Mouse (Mus musculus) neural tube, embryonic 13.5 days (tissue): Measurements from ENCODE around the gene Fam53b. TPM values are rescaled to one million over a fixed set of nuclear protein-coding genes. Genes with fewer than 3 reads are reported as not detected.

Experiments
- ATAC-seq: fragments of 200-750 bp; cut with Nextera tagmentation; 2 replicates; pipeline ENCODE4 v1.8.0; 2017; ENCODE audit warnings: low read depth, mild to moderate bottlenecking, moderate TSS enrichment, moderate library complexity
- H3K27ac ChIP-seq: fragments of 300-500 bp; sonication (generic); replicated peaks from 2 replicates; pipeline ENCODE4 v1.5.1; 2015; ENCODE audit warnings: moderate library complexity, mild to moderate bottlenecking, inconsistent platforms
- H3K27me3 ChIP-seq: fragments of 300-500 bp; sonication (generic); 2 replicates; pipeline ENCODE4 v1.6.1; 2015; ENCODE audit warnings: mild to moderate bottlenecking, inconsistent platforms
- H3K36me3 ChIP-seq: fragments of 300-500 bp; sonication (generic); 2 replicates; pipeline ENCODE4 v1.6.1; 2015; ENCODE audit warnings: mild to moderate bottlenecking, inconsistent platforms
- H3K4me1 ChIP-seq: fragments of 300-500 bp; sonication (generic); replicated peaks from 2 replicates; pipeline ENCODE4 v1.6.1; 2015; ENCODE audit warnings: inconsistent platforms
- H3K4me2 ChIP-seq: fragments of 300-500 bp; sonication (generic); 2 replicates; pipeline ENCODE4 v1.6.1; 2015; ENCODE audit warnings: inconsistent platforms, mild to moderate bottlenecking, moderate library complexity
- H3K4me3 ChIP-seq: fragments of 300-500 bp; sonication (generic); 2 replicates; pipeline ENCODE4 v1.5.1; 2015; ENCODE audit warnings: mild to moderate bottlenecking, inconsistent platforms
- H3K9ac ChIP-seq: fragments of 300-500 bp; sonication (generic); 2 replicates; pipeline ENCODE4 v1.6.1; 2015; ENCODE audit warnings: moderate library complexity, mild to moderate bottlenecking, inconsistent platforms
- H3K9me3 ChIP-seq: fragments of 300-500 bp; sonication (generic); 2 replicates; pipeline ENCODE4 v1.6.1; 2016; ENCODE audit warnings: inconsistent platforms
- WGBS: fragments of 180-500 bp; shearing (Covaris S2); methylation state at CpG from one replicate; pipeline ENCODE4 v1.1.7; 2015; 5-methylcytosine and 5-hydroxymethylcytosine counted together
- polyA plus RNA-seq: library from polyadenylated mRNA; unstranded; fragments of >200 nt; fragmentation: Nextera tagmentation; extraction: Ambion mirVana; gene quantifications from 2 replicates; pipeline ENCODE4 v1.2.1, GENCODE M21; 2015

The Fam53b gene
- polyA plus RNA-seq, 1 experiment from 2014 or later = 13.9 TPM

GRCm38 (mm10) chr7:132703515-132704309, 110.0 kb downstream of the Fam53b start:
- no peak overlapping the region for H3K4me2 ChIP-seq
- H3K4me1 ChIP-seq = 0 out of 2 replicates have a peak, but pooled peaks cover 4% of the 10 kb centered on the region
- no peak for ATAC-seq
- H3K9me3 ChIP-seq = no peaks in the 10 kb centered on the region
- no peak overlapping the region for H3K9ac ChIP-seq
- H3K27me3 ChIP-seq = no peaks in the 10 kb centered on the region
- H3K36me3 ChIP-seq = 0 out of 2 replicates have a peak, but pooled peaks cover 2% of the 10 kb centered on the region
- H3K4me3 ChIP-seq = no peak overlapping the region
- H3K27ac ChIP-seq = no peak overlapping the region
- 90% methylated on average over 9 of the region's 9 CpGs for WGBS

GRCm38 (mm10) chr7:132702492-132703070, 111.1 kb downstream of the Fam53b start:
- Histone ChIP-seq H3K27me3 (no peaks in the 10 kb centered on the region), H3K4me1 (0 out of 2 replicates have a peak, but pooled peaks cover 4% of the 10 kb centered on the region), H3K27ac (no peak overlapping the region), H3K36me3 (0 out of 2 replicates have a peak, but pooled peaks cover 2% of the 10 kb centered on the region), H3K4me3 (no peak overlapping the region), H3K4me2 (no peak overlapping the region), H3K9ac (no peak overlapping the region), H3K9me3 (no peaks in the 10 kb centered on the region)
- no peak for ATAC-seq
- 73% methylated on average over 5 of the region's 5 CpGs for WGBS

- no peak overlapping the region for H3K4me2 ChIP-seq
- H3K4me1 ChIP-seq = 0 out of 2 replicates have a peak, but pooled peaks cover 4% of the 10 kb centered on the region
- no peak overlapping the region for H3K9ac ChIP-seq
- H3K4me3 ChIP-seq = no peak overlapping the region
- whole genome bisulfite sequencing = 86% methylated on average over 3 of the region's 3 CpGs
- no peaks in the 10 kb centered on the region for H3K9me3 ChIP-seq
- H3K27ac ChIP-seq = no peak overlapping the region
- ATAC-seq = no peak
- H3K36me3 ChIP-seq = 0 out of 2 replicates have a peak, but pooled peaks cover 2% of the 10 kb centered on the region
- H3K27me3 ChIP-seq = no peaks in the 10 kb centered on the region
Measured at GRCm38 (mm10) chr7:132702024-132702423, 111.7 kb downstream of the Fam53b start.

GRCm38 (mm10) chr7:132701412-132701811, 112.3 kb downstream of the Fam53b start:
- 0 out of 2 replicates have a peak, but pooled peaks cover 2% of the 10 kb centered on the region for H3K36me3 ChIP-seq
- ATAC-seq = no peak
- H3K9ac ChIP-seq = no peak overlapping the region
- WGBS = 88% methylated on average over 3 of the region's 3 CpGs
- H3K4me3 ChIP-seq = no peak overlapping the region
- H3K9me3 ChIP-seq = no peaks in the 10 kb centered on the region
- H3K4me2 ChIP-seq = no peak overlapping the region
- H3K4me1 ChIP-seq = 0 out of 2 replicates have a peak, but pooled peaks cover 4% of the 10 kb centered on the region
- H3K27me3 ChIP-seq = no peaks in the 10 kb centered on the region
- no peak overlapping the region for H3K27ac ChIP-seq

GRCm38 (mm10) chr7:132700107-132700506, 113.6 kb downstream of the Fam53b start:
- no peak for ATAC-seq
- 87% methylated on average over 4 of the region's 4 CpGs for WGBS

GRCm38 (mm10) chr7:132699639-132700038, 114.0 kb downstream of the Fam53b start:
- Histone ChIP-seq H3K9ac (no peak overlapping the region), H3K9me3 (0 out of 2 replicates have a peak, but pooled peaks cover 5% of the 10 kb centered on the region), H3K4me3 (no peak overlapping the region), H3K27ac (no peak overlapping the region), H3K27me3 (no peaks in the 10 kb centered on the region), H3K4me1 (0 out of 2 replicates have a peak, but pooled peaks cover 4% of the 10 kb centered on the region), H3K4me2 (no peak overlapping the region), H3K36me3 (no peaks in the 10 kb centered on the region)
- no peak for ATAC-seq

More at GRCm38 (mm10) chr7:132700107-132700506, 113.6 kb downstream of the Fam53b start:
- Histone ChIP-seq H3K9me3 (no peaks in the 10 kb centered on the region), H3K36me3 (0 out of 2 replicates have a peak, but pooled peaks cover 1% of the 10 kb centered on the region), H3K4me1 (0 out of 2 replicates have a peak, but pooled peaks cover 4% of the 10 kb centered on the region), H3K4me2 (no peak overlapping the region), H3K4me3 (no peak overlapping the region), H3K9ac (no peak overlapping the region), H3K27me3 (no peaks in the 10 kb centered on the region), H3K27ac (no peak overlapping the region)

- ATAC-seq = no peak
- Histone ChIP-seq H3K9me3 (0 out of 2 replicates have a peak, but pooled peaks cover 8% of the 10 kb centered on the region), H3K27me3 (no peaks in the 10 kb centered on the region), H3K36me3 (no peaks in the 10 kb centered on the region), H3K27ac (no peak overlapping the region), H3K4me3 (no peak overlapping the region), H3K4me1 (0 out of 2 replicates have a peak, but pooled peaks cover 4% of the 10 kb centered on the region), H3K4me2 (no peak overlapping the region), H3K9ac (no peak overlapping the region)
- WGBS = 70% methylated on average over 4 of the region's 4 CpGs
Measured at GRCm38 (mm10) chr7:132699165-132699564, 114.5 kb downstream of the Fam53b start.

GRCm38 (mm10) chr7:132698737-132699136, 114.9 kb downstream of the Fam53b start:
- 80% methylated on average over 4 of the region's 4 CpGs for WGBS
- Histone ChIP-seq H3K9ac (no peak overlapping the region), H3K4me1 (0 out of 2 replicates have a peak, but pooled peaks cover 4% of the 10 kb centered on the region), H3K27ac (no peak overlapping the region), H3K4me3 (no peak overlapping the region), H3K4me2 (no peak overlapping the region), H3K9me3 (0 out of 2 replicates have a peak, but pooled peaks cover 8% of the 10 kb centered on the region), H3K36me3 (no peaks in the 10 kb centered on the region), H3K27me3 (no peaks in the 10 kb centered on the region)
- ATAC-seq = no peak

GRCm38 (mm10) chr7:132697258-132697796, 116.4 kb downstream of the Fam53b start:
- no peak overlapping the region for H3K4me2 ChIP-seq
- H3K27ac ChIP-seq = no peak overlapping the region
- no peak overlapping the region for H3K4me3 ChIP-seq
- 82% methylated on average over 8 of the region's 8 CpGs for WGBS
- no peak overlapping the region for H3K9ac ChIP-seq
- no peak for ATAC-seq
- H3K4me1 ChIP-seq = 0 out of 2 replicates have a peak, but pooled peaks cover 12% of the 10 kb centered on the region
- 0 out of 2 replicates have a peak, but pooled peaks cover 8% of the 10 kb centered on the region for H3K9me3 ChIP-seq
- H3K36me3 ChIP-seq = no peaks in the 10 kb centered on the region
- no peaks in the 10 kb centered on the region for H3K27me3 ChIP-seq

- H3K4me3 ChIP-seq = no peak overlapping the region
- no peak overlapping the region for H3K9ac ChIP-seq
- H3K27me3 ChIP-seq = no peaks in the 10 kb centered on the region
- WGBS = 98% methylated on average over 2 of the region's 2 CpGs
- 0 out of 2 replicates have a peak, but pooled peaks cover 8% of the 10 kb centered on the region for H3K9me3 ChIP-seq
- no peak overlapping the region for H3K4me2 ChIP-seq
- no peak for ATAC-seq
- H3K36me3 ChIP-seq = no peaks in the 10 kb centered on the region
- H3K27ac ChIP-seq = no peak overlapping the region
- peaks cover 17% of the 10 kb centered on the region for H3K4me1 ChIP-seq
Measured at GRCm38 (mm10) chr7:132693561-132693960, 120.1 kb downstream of the Fam53b start.

- H3K36me3 ChIP-seq = no peaks in the 10 kb centered on the region
- 75% methylated on average over 9 of the region's 9 CpGs for WGBS
- H3K27ac ChIP-seq = no peak overlapping the region
- no peak overlapping the region for H3K9ac ChIP-seq
- 0 out of 2 replicates have a peak, but pooled peaks cover 8% of the 10 kb centered on the region for H3K9me3 ChIP-seq
- no peak for ATAC-seq
- peaks cover 26% of the 10 kb centered on the region for H3K4me1 ChIP-seq
- no peaks in the 10 kb centered on the region for H3K27me3 ChIP-seq
- no peak overlapping the region for H3K4me3 ChIP-seq
- no peak overlapping the region for H3K4me2 ChIP-seq
Measured at GRCm38 (mm10) chr7:132692719-132693118, 121.0 kb downstream of the Fam53b start.
